In genomic region chr7:65644643-65645351, GRCm38 (mm10) we compare ENCODE assay signal across 8 mouse cellular contexts. TPM values are rescaled to one million over a fixed set of nuclear protein-coding genes. Genes with fewer than 3 reads are reported as not detected.
A peak's percentile ranks its signal among the peaks of the same experiment; 100 is the strongest.
DNase-seq lines count a peak whose midpoint lies in the region; ATAC-seq and TF ChIP-seq lines count a peak whose summit lies in the region.

Tarsl2 (plus strand) TSS chr7:65644898.

- peaks cover 22% of the 10 kb centered on the region for H3K4me1 ChIP-seq in forebrain, embryonic 10.5 days
- peaks cover 15% of the 10 kb centered on the region for H3K4me1 ChIP-seq in heart, embryonic 15.5 days (replicated peaks)
- peaks cover 25 to 33% of the 10 kb centered on the region in 2 experiments for H3K4me1 ChIP-seq in liver, embryonic 14.5 days (replicated peaks; ENCODE audit: control insufficient read depth in 2 of 2, insufficient read depth in 2 of 2, low read length in 1 of 2)
- H3K4me1 ChIP-seq in neural tube, embryonic 11.5 days (ENCODE audit: control insufficient read depth, insufficient read depth, low read length), result peaks cover 3% of the 10 kb centered on the region; the same call in 1 of the 2 replicates
- H3K4me1 ChIP-seq in stomach, postnatal 0 days (replicated peaks; ENCODE audit: control insufficient read depth, insufficient read depth), result no peaks in the 10 kb centered on the region

- H3K4me3 ChIP-seq in forebrain, embryonic 10.5 days, result peak within 1 kb of the TSS; percentile 73
- peak within 1 kb of the TSS; percentile 79 for H3K4me3 ChIP-seq in heart, embryonic 15.5 days
- peak within 1 kb of the TSS; percentile 62 to 83 for H3K4me3 ChIP-seq in liver, embryonic 14.5 days (ENCODE audit: insufficient read depth in 1 of 2, low read depth in 2 of 2, low read length in 2 of 2)
- H3K4me3 ChIP-seq in neural tube, embryonic 11.5 days (ENCODE audit: low read depth, low read length), result peak within 1 kb of the TSS; percentile 58
- peak within 1 kb of the TSS; percentile 66 for H3K4me3 ChIP-seq in stomach, postnatal 0 days (ENCODE audit: low read depth, low read length)

- DNase-seq in CD8-positive naive resting alpha-beta T cell, adult 2 months (ENCODE audit: low read depth in 2 of 2, low spot score in 2 of 2), result peak; percentile 96 to 98
- peak; percentile 92 for DNase-seq in c-Kit-positive CD71-negative TER-119-negative erythroid progenitor cells, embryonic 14.5 days (ENCODE audit: low read depth)
- DNase-seq in forebrain, embryonic 10.5 days (ENCODE audit: extremely low spot score, low spot score), result peak; percentile 98
- peak; percentile 98 to 99 for DNase-seq in kidney, postnatal 25 days
- peak; percentile 89 to 95 (median 91) for DNase-seq in liver, embryonic 14.5 days (ENCODE audit: low read depth in 3 of 3, low spot score in 3 of 3)
- peak; percentile 96 for DNase-seq in neural tube, embryonic 11.5 days (ENCODE audit: low spot score)
- peak; percentile 98 for DNase-seq in stomach, postnatal 0 days (ENCODE audit: low spot score)

- TF ChIP-seq EP300 in liver, embryonic 14.5 days (IDR thresholded peaks at IDR 0.05; ENCODE audit: low read depth), result no peak
- TF ChIP-seq EP300 in stomach, postnatal 0 days (optimal IDR thresholded peaks at IDR 0.05), result no peak

- H3K4me2 ChIP-seq in heart, embryonic 15.5 days, result peak within 1 kb of the TSS; percentile 93
- peak within 1 kb of the TSS; percentile 92 for H3K4me2 ChIP-seq in liver, embryonic 14.5 days (ENCODE audit: low read depth)
- peak within 1 kb of the TSS; percentile 73 for H3K4me2 ChIP-seq in neural tube, embryonic 11.5 days (ENCODE audit: low read depth)
- peak within 1 kb of the TSS; percentile 94 for H3K4me2 ChIP-seq in stomach, postnatal 0 days (replicated peaks; ENCODE audit: low read depth)

- H3K27ac ChIP-seq in forebrain, embryonic 10.5 days, result peak within 1 kb of the TSS; percentile 92
- peak within 1 kb of the TSS; percentile 86 for H3K27ac ChIP-seq in heart, embryonic 15.5 days
- H3K27ac ChIP-seq in liver, embryonic 14.5 days, result peak within 1 kb of the TSS; percentile 86
- H3K27ac ChIP-seq in neural tube, embryonic 11.5 days (ENCODE audit: low read depth, low read length), result peak within 1 kb of the TSS; percentile 75
- H3K27ac ChIP-seq in stomach, postnatal 0 days (replicated peaks), result peak within 1 kb of the TSS; percentile 76

- H3K9me3 ChIP-seq in forebrain, embryonic 10.5 days, result peaks cover 6% of the 10 kb centered on the region; the same call in 1 of the 2 replicates
- peaks cover 7% of the 10 kb centered on the region; the same call in 1 of the 2 replicates for H3K9me3 ChIP-seq in heart, embryonic 15.5 days (replicated peaks)
- no peaks in the 10 kb centered on the region for H3K9me3 ChIP-seq in liver, embryonic 14.5 days (ENCODE audit: control insufficient read depth, low read length)
- no peaks in the 10 kb centered on the region for H3K9me3 ChIP-seq in neural tube, embryonic 11.5 days (ENCODE audit: control insufficient read depth, low read length)
- no peaks in the 10 kb centered on the region for H3K9me3 ChIP-seq in stomach, postnatal 0 days (ENCODE audit: control insufficient read depth, low read length)

- peaks cover 26% of the 10 kb centered on the region for H3K36me3 ChIP-seq in forebrain, embryonic 10.5 days (replicated peaks)
- H3K36me3 ChIP-seq in heart, embryonic 15.5 days, result peaks cover 27% of the 10 kb centered on the region
- H3K36me3 ChIP-seq in liver, embryonic 14.5 days (replicated peaks; ENCODE audit: control insufficient read depth, insufficient read depth, low read depth), result peaks cover 18% of the 10 kb centered on the region
- H3K36me3 ChIP-seq in neural tube, embryonic 11.5 days (ENCODE audit: control insufficient read depth, insufficient read depth, low read length), result no peaks in the 10 kb centered on the region
- no peaks in the 10 kb centered on the region; the same call in 1 of the 2 replicates for H3K36me3 ChIP-seq in stomach, postnatal 0 days (ENCODE audit: control insufficient read depth, insufficient read depth, low read length)

- under 1% methylated on average over 64 of the region's 64 CpGs for WGBS in forebrain, embryonic 10.5 days
- under 1% methylated on average over 64 of the region's 64 CpGs for WGBS in heart, embryonic 15.5 days
- WGBS in liver, embryonic 14.5 days (ENCODE audit: insufficient replicate concordance), result under 1% methylated on average over 56 of the region's 64 CpGs
- 1% methylated on average over 64 of the region's 64 CpGs for WGBS in neural tube, embryonic 11.5 days
- WGBS in stomach, postnatal 0 days, result under 1% methylated on average over 51 of the region's 64 CpGs

- TF ChIP-seq CTCF in liver, embryonic 14.5 days (IDR thresholded peaks at IDR 0.05; ENCODE audit: low read depth), result no peak; the same call in none of the 2 replicates
- peak; percentile 55; the same call in 1 of the 2 replicates for TF ChIP-seq CTCF in stomach, postnatal 0 days (IDR thresholded peaks at IDR 0.05; ENCODE audit: low read depth)

- peaks cover 23% of the 10 kb centered on the region for H3K27me3 ChIP-seq in forebrain, embryonic 10.5 days (ENCODE audit: poor library complexity, severe bottlenecking)
- H3K27me3 ChIP-seq in heart, embryonic 15.5 days, result no peaks in the 10 kb centered on the region
- no peaks in the 10 kb centered on the region for H3K27me3 ChIP-seq in liver, embryonic 14.5 days (ENCODE audit: control insufficient read depth, insufficient read depth, low read length)
- H3K27me3 ChIP-seq in neural tube, embryonic 11.5 days (ENCODE audit: control insufficient read depth, insufficient read depth, low read length), result no peaks in the 10 kb centered on the region
- no peaks in the 10 kb centered on the region for H3K27me3 ChIP-seq in stomach, postnatal 0 days (ENCODE audit: control insufficient read depth, insufficient read depth, low read length)

- peak within 1 kb of the TSS; percentile 78 for H3K9ac ChIP-seq in heart, embryonic 15.5 days
- H3K9ac ChIP-seq in liver, embryonic 14.5 days (replicated peaks), result peak within 1 kb of the TSS; percentile 82
- H3K9ac ChIP-seq in neural tube, embryonic 11.5 days (ENCODE audit: low read length), result peak within 1 kb of the TSS; percentile 71
- peak within 1 kb of the TSS; percentile 75 for H3K9ac ChIP-seq in stomach, postnatal 0 days (ENCODE audit: low read length)

- ATAC-seq in heart, embryonic 15.5 days (replicated peaks; ENCODE audit: insufficient number of reproducible peaks, insufficient read depth, low FRiP score, low read depth), result peak; percentile 96
- peak; percentile 88 for ATAC-seq in liver, embryonic 14.5 days (ENCODE audit: insufficient read depth)
- peak; percentile 96 for ATAC-seq in neural tube, embryonic 11.5 days (ENCODE audit: insufficient read depth, low FRiP score, low TSS enrichment)
- peak; percentile 98 for ATAC-seq in stomach, postnatal 0 days (ENCODE audit: low FRiP score, low TSS enrichment)

RNA-seq across cellular contexts. Expression of gene Tarsl2, which starts in this region (rescaled TPM):
- 7.6 and 8.8 TPM in 2 replicates for polyA plus RNA-seq in forebrain, embryonic 10.5 days (2016; fragmentation: Nextera tagmentation; extraction: Ambion mirVana)
- polyA plus RNA-seq in heart, embryonic 15.5 days (2015; fragmentation: Nextera tagmentation; extraction: Ambion mirVana), result 14.6 and 17.0 TPM in 2 replicates
- 6.3 and 10.7 TPM in 2 replicates for polyA plus RNA-seq in liver, embryonic 14.5 days (2012; rRNA removed)
- 18.2 and 22.9 TPM in 2 replicates for polyA plus RNA-seq in liver, embryonic 14.5 days (2014; fragmentation: Nextera tagmentation; extraction: Ambion mirVana)
- polyA plus RNA-seq in neural tube, embryonic 11.5 days (2014; fragmentation: Nextera tagmentation; extraction: Ambion mirVana), result 14.1 and 15.6 TPM in 2 replicates
- 5.2 and 6.2 TPM in 2 replicates for polyA plus RNA-seq in stomach, postnatal 0 days (2015; fragmentation: Nextera tagmentation; extraction: Ambion mirVana)

Comparison
In these comparisons a context has a peak if more than half of its experiments do, and no peak if none do; other contexts are left out.
1. Peak in every context shown above with its lines: DNase-seq, ATAC-seq, H3K4me3 ChIP-seq and H3K27ac ChIP-seq.